Mouse (Mus musculus) kidney, postnatal 14 days (tissue): ENCODE results near the gene Nup54.

Experiments used
- DNase-seq: peaks from one replicate; pipeline ENCODE4 v3.0.0; 2022; ENCODE audit warnings: mixed read lengths

Nup54 gene

DNA sequence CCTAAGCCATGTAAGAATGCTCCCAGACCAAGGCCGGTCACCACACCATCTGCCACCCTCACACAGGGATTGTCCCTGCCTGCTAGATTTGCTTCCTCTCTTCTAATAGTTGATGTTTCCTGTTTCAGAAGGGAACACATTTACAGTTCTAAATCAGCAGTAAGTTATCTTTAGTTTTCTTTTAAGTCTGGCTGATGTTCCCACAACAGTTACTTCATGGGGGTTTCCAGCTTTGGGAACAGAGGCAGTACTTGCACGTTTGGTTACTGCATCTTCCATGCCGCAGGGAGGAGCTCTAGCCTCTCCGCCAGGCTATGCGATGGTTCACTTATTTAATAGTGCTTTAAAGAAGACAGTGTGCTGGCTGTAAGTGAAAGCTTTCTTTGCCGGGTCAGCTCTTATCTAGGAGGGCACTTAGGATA is 60.3 kb downstream of the Nup54 start:
- peak; percentile 80 for DNase-seq

DNA sequence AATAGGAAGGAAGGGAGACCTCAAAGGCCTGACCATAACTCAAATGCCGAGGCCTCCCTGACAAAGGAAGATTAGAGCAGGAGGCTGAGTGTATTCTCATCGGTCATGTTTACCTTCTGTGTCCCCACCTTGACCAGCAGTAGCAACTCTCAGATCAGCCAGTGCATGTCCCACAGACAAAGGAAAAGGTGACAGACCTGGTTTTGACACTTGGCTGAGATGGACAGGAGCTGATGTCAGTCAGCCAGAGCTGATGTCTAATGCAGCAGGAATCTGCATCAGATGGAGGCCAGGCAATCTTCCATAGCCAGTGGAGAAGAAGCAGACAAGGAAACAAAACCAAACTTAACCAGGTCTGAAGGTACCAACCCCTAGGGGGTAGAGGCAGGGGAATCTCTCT is 62.4 kb downstream of the Nup54 start:
- DNase-seq = no peak

GRCm38 (mm10) chr5:92371361-92371976 is 63.5 kb downstream of the Nup54 start:
- no peak for DNase-seq

GRCm38 (mm10) chr5:92370891-92371290 is 64.1 kb downstream of the Nup54 start:
- no peak for DNase-seq

GRCm38 (mm10) chr5:92370392-92370791 is 64.6 kb downstream of the Nup54 start:
- DNase-seq = no peak

GRCm38 (mm10) chr5:92369151-92369994 is 65.6 kb downstream of the Nup54 start:
- DNase-seq = peak; percentile 63

GRCm38 (mm10) chr5:92368392-92368791 is 66.6 kb downstream of the Nup54 start:
- DNase-seq = no peak

DNA sequence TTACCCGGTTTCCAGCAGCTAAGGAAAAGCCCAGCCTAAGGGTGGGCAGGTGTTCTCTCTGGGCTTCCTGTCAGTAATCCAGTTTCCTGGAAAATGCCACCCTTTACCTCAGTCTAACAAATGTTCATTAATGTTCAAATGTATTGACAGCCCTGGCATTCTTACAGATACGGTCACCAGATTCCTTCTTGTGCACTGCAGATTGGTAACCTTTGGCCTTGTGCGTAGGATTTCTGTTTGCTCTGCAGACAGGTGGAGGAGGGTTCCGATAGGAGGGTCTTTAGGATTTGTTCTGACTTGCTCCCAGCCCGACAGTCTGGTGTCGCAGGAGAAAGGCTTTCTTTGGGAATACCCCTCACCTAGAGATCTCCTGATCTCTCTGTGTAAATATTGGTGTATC is 68.5 kb downstream of the Nup54 start:
- DNase-seq = no peak
